Mouse (Mus musculus): ENCODE measurements around the gene Pax5. TPM values are rescaled to one million over a fixed set of nuclear protein-coding genes. Genes with fewer than 3 reads are reported as not detected.

Pax5 gene
- total and polyA plus RNA-seq, 3 experiments = not detected

GRCm38 (mm10) chr4:44673726-44674125, 36.6 kb downstream of the Pax5 start:
- Histone ChIP-seq H3K79me2 (ENCODE audit: control insufficient read depth, insufficient read depth, low read length, poor library complexity) (no peaks in the 10 kb centered on the region), H3K4me1 (ENCODE audit: control insufficient read depth in 1 of 2, insufficient read depth in 2 of 2, low read length in 2 of 2) (no peaks in the 10 kb centered on the region), H3K27me3 (ENCODE audit: control insufficient read depth in 1 of 2, insufficient read depth in 2 of 2, low read length in 2 of 2) (peaks cover 0 to 3% of the 10 kb centered on the region in 2 experiments; a peak in 2 of 4 replicates), H3K36me3 (ENCODE audit: control insufficient read depth in 1 of 2, insufficient read depth in 2 of 2, low read length in 2 of 2) (no peaks in the 10 kb centered on the region), H3K9ac (ENCODE audit: control insufficient read depth, low read depth, low read length, poor library complexity, severe bottlenecking) (no peak overlapping the region), H3K4me3 (ENCODE audit: control insufficient read depth in 1 of 2, insufficient read depth in 1 of 2, low read depth in 2 of 2, low read length in 2 of 2) (no peak overlapping the region), H3K9me3 (replicated peaks; ENCODE audit: insufficient read depth, low read length) (no peaks in the 10 kb centered on the region), H3K27ac (ENCODE audit: control insufficient read depth, low read depth, low read length) (no peak overlapping the region)
- no peak for DNase-seq (ENCODE audit: low read depth, low spot score)
- no peak for TF ChIP-seq RAD21 (IDR thresholded peaks at IDR 0.05; ENCODE audit: low read depth, low read length)
- no peak for TF ChIP-seq ZMIZ1 (IDR thresholded peaks at IDR 0.05; ENCODE audit: low read depth, low read length)
- TF ChIP-seq BHLHE40 (IDR thresholded peaks at IDR 0.05; ENCODE audit: borderline replicate concordance, low read depth, low read length) = no peak
- TF ChIP-seq USF1 (IDR thresholded peaks at IDR 0.05; ENCODE audit: low read depth, low read length) = no peak
- TF ChIP-seq CTCF (IDR thresholded peaks at IDR 0.05 in 2 of 3, conservative IDR thresholded peaks at IDR 0.05 in 1 of 3; ENCODE audit: control insufficient read depth in 1 of 3, insufficient read depth in 1 of 3, low read depth in 2 of 3, low read length in 3 of 3, poor library complexity in 1 of 3, severe bottlenecking in 1 of 3) = no peak
- no peak for TF ChIP-seq UBTF (IDR thresholded peaks at IDR 0.05; ENCODE audit: borderline replicate concordance, insufficient read depth, low read depth, low read length)
- no peak for TF ChIP-seq POLR2A (IDR thresholded peaks at IDR 0.05; ENCODE audit: control insufficient read depth in 1 of 2, insufficient read depth in 1 of 2, low read depth in 1 of 2, low read length in 2 of 2, poor library complexity in 1 of 2)
- no peak for TF ChIP-seq NELFE (IDR thresholded peaks at IDR 0.05; ENCODE audit: low read depth, low read length)
- no peak for TF ChIP-seq E2F4 (IDR thresholded peaks at IDR 0.05; ENCODE audit: borderline replicate concordance, low read depth, low read length)
- no peak for TF ChIP-seq POLR2AphosphoS2 (IDR thresholded peaks at IDR 0.05; ENCODE audit: low read length)
- TF ChIP-seq MAZ (IDR thresholded peaks at IDR 0.05; ENCODE audit: low read depth, low read length) = no peak
- no peak for TF ChIP-seq CHD1 (IDR thresholded peaks at IDR 0.05; ENCODE audit: low read depth, low read length)
- no peak for TF ChIP-seq GATA1 (IDR thresholded peaks at IDR 0.05; ENCODE audit: low read depth, low read length)
- TF ChIP-seq POLR2AphosphoS5 (IDR thresholded peaks at IDR 0.05; ENCODE audit: borderline replicate concordance, low read depth, low read length) = no peak
- TF ChIP-seq MYB (IDR thresholded peaks at IDR 0.05; ENCODE audit: low read depth, low read length) = no peak

- no peaks in the 10 kb centered on the region for H3K9me3 ChIP-seq (replicated peaks; ENCODE audit: insufficient read depth, low read length)
- H3K36me3 ChIP-seq (ENCODE audit: control insufficient read depth in 1 of 2, insufficient read depth in 2 of 2, low read length in 2 of 2) = no peaks in the 10 kb centered on the region
- H3K4me3 ChIP-seq (ENCODE audit: control insufficient read depth in 1 of 2, insufficient read depth in 1 of 2, low read depth in 2 of 2, low read length in 2 of 2) = no peak overlapping the region
- H3K4me1 ChIP-seq (ENCODE audit: control insufficient read depth in 1 of 2, insufficient read depth in 2 of 2, low read length in 2 of 2) = no peaks in the 10 kb centered on the region
- peaks cover 0 to 3% of the 10 kb centered on the region in 2 experiments; a peak in 2 of 4 replicates for H3K27me3 ChIP-seq (ENCODE audit: control insufficient read depth in 1 of 2, insufficient read depth in 2 of 2, low read length in 2 of 2)
- H3K27ac ChIP-seq (ENCODE audit: control insufficient read depth, low read depth, low read length) = no peak overlapping the region
- no peaks in the 10 kb centered on the region for H3K79me2 ChIP-seq (ENCODE audit: control insufficient read depth, insufficient read depth, low read length, poor library complexity)
- no peak for TF ChIP-seq KAT2A (conservative IDR thresholded peaks at IDR 0.05; ENCODE audit: low read depth, low read length)
- TF ChIP-seq BHLHE40 (IDR thresholded peaks at IDR 0.05; ENCODE audit: borderline replicate concordance, low read depth, low read length) = 0 out of 2 replicates have a peak, but pooled peaks have one; percentile 25
- no peak for TF ChIP-seq HCFC1 (IDR thresholded peaks at IDR 0.05; ENCODE audit: low read depth, low read length)
- no peak for TF ChIP-seq MYB (IDR thresholded peaks at IDR 0.05; ENCODE audit: low read depth, low read length)
- no peak for TF ChIP-seq USF2 (IDR thresholded peaks at IDR 0.05; ENCODE audit: borderline replicate concordance in 1 of 2, insufficient read depth in 1 of 2, low read depth in 1 of 2, low read length in 2 of 2)
- TF ChIP-seq CTCF (IDR thresholded peaks at IDR 0.05 in 2 of 3, conservative IDR thresholded peaks at IDR 0.05 in 1 of 3; ENCODE audit: control insufficient read depth in 1 of 3, insufficient read depth in 1 of 3, low read depth in 2 of 3, low read length in 3 of 3, poor library complexity in 1 of 3, severe bottlenecking in 1 of 3) = 0 out of 6 replicates have a peak, but pooled peaks of 1 of the 3 experiments have one; percentile 19
- TF ChIP-seq GABPA (IDR thresholded peaks at IDR 0.05; ENCODE audit: low read depth, low read length) = no peak
- no peak; the same call in none of the 2 replicates for TF ChIP-seq RAD21 (IDR thresholded peaks at IDR 0.05; ENCODE audit: low read depth, low read length)
- H3K9ac ChIP-seq (ENCODE audit: control insufficient read depth, low read depth, low read length, poor library complexity, severe bottlenecking) = no peak overlapping the region
- no peak for DNase-seq (ENCODE audit: low read depth, low spot score)
Measured at GRCm38 (mm10) chr4:44672216-44672937, 37.9 kb downstream of the Pax5 start.

Data from MEL (cell line).